Mouse (Mus musculus) megakaryocyte, embryonic 14.5 days (primary cell): ENCODE measurements at regions not wholly inside any gene's neighbourhood (a gene's known extent, or its start where the extent isn't known, plus 50 kb on each side); places are given as distances from the start of the nearest gene placed in this dataset.

Experiments used
- FLI1 ChIP-seq: IDR thresholded peaks from 2 replicates; pipeline ENCODE4 v1.6.1; 2012; ENCODE audit warnings: low read length, inconsistent platforms, mixed read lengths
- GATA1 ChIP-seq: IDR thresholded peaks from 3 replicates; pipeline ENCODE4 v1.6.1; 2012; ENCODE audit warnings: mixed read lengths, low read length, inconsistent platforms, borderline replicate concordance

DNA sequence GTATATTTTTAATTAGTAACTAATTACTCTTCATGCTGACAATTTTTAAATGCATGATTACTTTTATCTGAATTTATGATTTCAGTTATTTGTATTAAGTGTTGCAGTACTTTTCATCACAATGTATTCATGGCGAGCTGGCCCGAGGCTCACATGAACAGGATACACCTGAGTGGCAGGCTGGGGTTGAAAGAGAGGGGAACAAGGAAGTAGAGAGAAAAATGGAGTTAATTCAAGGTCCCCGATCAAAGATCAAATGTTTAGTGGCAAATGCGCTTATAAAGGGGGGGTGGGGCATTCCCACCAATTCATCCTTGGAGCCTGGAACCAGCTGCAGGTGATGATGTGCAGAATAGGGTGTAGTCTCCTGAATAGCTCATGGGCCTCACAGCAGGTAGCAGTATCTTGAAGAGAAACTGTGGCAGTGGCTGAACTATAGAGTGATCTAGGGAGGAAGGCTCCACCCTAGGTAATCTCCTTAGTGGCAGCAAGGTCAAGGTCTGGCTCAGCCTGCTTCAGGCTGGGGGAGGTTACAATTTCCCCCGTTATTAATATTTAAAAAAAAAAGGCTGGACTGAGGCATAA is 360.2 kb downstream of the Cdh9 start:
- TF ChIP-seq GATA1 (no peak), FLI1 (no peak)
